In genomic region chr2:10098598-10099215, GRCm38 (mm10) we compare ENCODE assay signal across 8 mouse cellular contexts. TPM values are rescaled to one million over a fixed set of nuclear protein-coding genes. Genes with fewer than 3 reads are reported as not detected.
A peak's percentile ranks its signal among the peaks of the same experiment; 100 is the strongest.
DNase-seq lines count a peak whose midpoint lies in the region; ATAC-seq and TF ChIP-seq lines count a peak whose summit lies in the region.
"Had no signal": no experiment of that assay in that cellular context is flagged by ENCODE, and none has a peak within 500 bp of the region (broad histone marks: within the 10 kb centered on the region; RNA-seq: fewer than 3 reads in every experiment).

No protein-coding gene starts in this region.

- peak; percentile 45 for TF ChIP-seq RAD21 in MEL (IDR thresholded peaks at IDR 0.05; ENCODE audit: low read depth, low read length)

- no peak overlapping the region for H3K4me2 ChIP-seq in limb, embryonic 11.5 days (ENCODE audit: low read depth, severe bottlenecking)

- no peak overlapping the region for H3K27ac ChIP-seq in MEL (ENCODE audit: control insufficient read depth, low read depth, low read length)
- no peak overlapping the region for H3K27ac ChIP-seq in limb, embryonic 11.5 days (replicated peaks; ENCODE audit: low read depth, low read length)
- H3K27ac ChIP-seq: macrophage had no signal

- no peaks in the 10 kb centered on the region for H3K27me3 ChIP-seq in MEL (ENCODE audit: control insufficient read depth in 1 of 2, insufficient read depth in 2 of 2, low read length in 2 of 2)
- no peaks in the 10 kb centered on the region for H3K27me3 ChIP-seq in limb, embryonic 11.5 days (ENCODE audit: control insufficient read depth, insufficient read depth, low read length)

- H3K9me3 ChIP-seq in MEL (replicated peaks; ENCODE audit: insufficient read depth, low read length): no peaks in the 10 kb centered on the region
- H3K9me3 ChIP-seq in limb, embryonic 11.5 days (ENCODE audit: control insufficient read depth, low read length): no peaks in the 10 kb centered on the region

- no peak overlapping the region for H3K9ac ChIP-seq in MEL (ENCODE audit: control insufficient read depth, low read depth, low read length, poor library complexity, severe bottlenecking)
- no peak overlapping the region for H3K9ac ChIP-seq in limb, embryonic 11.5 days (ENCODE audit: low read length)

- no peaks in the 10 kb centered on the region for H3K36me3 ChIP-seq in MEL (ENCODE audit: control insufficient read depth in 1 of 2, insufficient read depth in 2 of 2, low read length in 2 of 2)
- peaks cover 4% of the 10 kb centered on the region; the same call in 1 of the 2 replicates for H3K36me3 ChIP-seq in limb, embryonic 11.5 days (ENCODE audit: control insufficient read depth, insufficient read depth, low read length)

- WGBS in limb, embryonic 11.5 days: 32% methylated on average over 9 of the region's 9 CpGs

- TF ChIP-seq EP300 in MEL (IDR thresholded peaks at IDR 0.05; ENCODE audit: low read depth in 1 of 2, low read length in 2 of 2): no peak

- TF ChIP-seq POLR2A in MEL (IDR thresholded peaks at IDR 0.05; ENCODE audit: control insufficient read depth in 1 of 2, insufficient read depth in 1 of 2, low read depth in 1 of 2, low read length in 2 of 2, poor library complexity in 1 of 2): no peak

- H3K79me2 ChIP-seq in MEL (ENCODE audit: control insufficient read depth, insufficient read depth, low read length, poor library complexity): no peaks in the 10 kb centered on the region

- peak; percentile 55 to 73 for DNase-seq in left cerebral cortex, adult 18-20 months (ENCODE audit: low spot score in 2 of 2)
- DNase-seq in left cerebral cortex, adult 11 months (ENCODE audit: low spot score): no peak
- peak; percentile 69 for DNase-seq in MEL (ENCODE audit: low read depth, low spot score)
- peak; percentile 50 for DNase-seq in cerebellum, adult 9-10 months
- DNase-seq in heart, postnatal 4 days: peak; percentile 64
- DNase-seq in limb, embryonic 11.5 days (ENCODE audit: low spot score): peak; percentile 77
- DNase-seq in retina, postnatal 7 days (ENCODE audit: low read depth, low spot score): peak; percentile 41

- H3K4me1 ChIP-seq in MEL (ENCODE audit: control insufficient read depth in 1 of 2, insufficient read depth in 2 of 2, low read length in 2 of 2): no peaks in the 10 kb centered on the region
- no peaks in the 10 kb centered on the region for H3K4me1 ChIP-seq in limb, embryonic 11.5 days (ENCODE audit: control insufficient read depth, insufficient read depth, low read length)

- no peak; the same call in 1 of the 2 replicates for ATAC-seq in limb, embryonic 11.5 days (ENCODE audit: insufficient number of reproducible peaks, low FRiP score, low TSS enrichment, low read depth)

- peak; percentile 54 to 81 (median 71) for TF ChIP-seq CTCF in MEL (IDR thresholded peaks at IDR 0.05 in 2 of 3, conservative IDR thresholded peaks at IDR 0.05 in 1 of 3; ENCODE audit: control insufficient read depth in 1 of 3, insufficient read depth in 1 of 3, low read depth in 2 of 3, low read length in 3 of 3, poor library complexity in 1 of 3, severe bottlenecking in 1 of 3)

- no peak overlapping the region for H3K4me3 ChIP-seq in MEL (ENCODE audit: control insufficient read depth in 1 of 2, insufficient read depth in 1 of 2, low read depth in 2 of 2, low read length in 2 of 2)
- no peak overlapping the region for H3K4me3 ChIP-seq in limb, embryonic 11.5 days (ENCODE audit: low read depth, low read length)

TF ChIP-seq in MEL, 35 proteins besides CTCF, POLR2A, EP300 and RAD21:
- no peak for TF ChIP-seq NRF1 (IDR thresholded peaks at IDR 0.05; ENCODE audit: insufficient read depth, low read depth, low read length, poor library complexity, severe bottlenecking)
- TF ChIP-seq TBP (IDR thresholded peaks at IDR 0.05; ENCODE audit: low read depth, low read length): peak; percentile 95
- no peak for TF ChIP-seq POLR2AphosphoS5 (IDR thresholded peaks at IDR 0.05; ENCODE audit: borderline replicate concordance, low read depth, low read length)
- TF ChIP-seq SMC3 (IDR thresholded peaks at IDR 0.05; ENCODE audit: low read depth, low read length): peak; percentile 68
- no peak for TF ChIP-seq TCF12 (IDR thresholded peaks at IDR 0.05; ENCODE audit: low read depth, low read length)
- no peak for TF ChIP-seq MXI1 (IDR thresholded peaks at IDR 0.05; ENCODE audit: low read depth, low read length)
- no peak for TF ChIP-seq ZMIZ1 (IDR thresholded peaks at IDR 0.05; ENCODE audit: low read depth, low read length)
TF ChIP-seq in MEL: peak in this region for 2.

RNA-seq across cellular contexts. Expression of gene Kin, which starts 18.3 kb away (rescaled TPM):
- 10 to 100 TPM; 11.1 to 11.9 TPM for total RNA-seq in left cerebral cortex, adult 18-20 months (2021)
- 23.4 and 25.7 TPM in 2 replicates for total RNA-seq in MEL (2012; rRNA removed)
- 10 to 100 TPM in 1 of 2 experiments, not detected in 1; 33.5 TPM for polyA plus RNA-seq in MEL (2012; ENCODE audit: insufficient read depth in 1 of 2, insufficient read length in 2 of 2, low read depth in 1 of 2, low replicate concordance in 2 of 2, missing spikeins in 1 of 2)
- 10 to 100 TPM in 1 of 2 experiments, 1 to 10 TPM in 1; 9.9 to 12.7 TPM for total RNA-seq in heart, postnatal 4 days (2021)
- 36.5 and 39.9 TPM in 2 replicates for polyA plus RNA-seq in limb, embryonic 11.5 days (2014; fragmentation: Nextera tagmentation; extraction: Ambion mirVana)

RNA-seq across cellular contexts. Expression of gene Atp5c1, which starts 18.4 kb away (rescaled TPM):
- total RNA-seq in left cerebral cortex, adult 18-20 months (2021): 100 to 1,000 TPM; 251 to 268 TPM
- total RNA-seq in MEL (2012; rRNA removed): 414 and 425 TPM in 2 replicates
- 100 to 1,000 TPM; 280 to 381 TPM for polyA plus RNA-seq in MEL (2012; ENCODE audit: insufficient read depth in 1 of 2, insufficient read length in 2 of 2, low read depth in 1 of 2, low replicate concordance in 2 of 2, missing spikeins in 1 of 2)
- 1,000 to 10,000 TPM; 1,094 to 1,159 TPM for total RNA-seq in heart, postnatal 4 days (2021)
- polyA plus RNA-seq in limb, embryonic 11.5 days (2014; fragmentation: Nextera tagmentation; extraction: Ambion mirVana): 562 and 607 TPM in 2 replicates

RNA-seq across cellular contexts. Expression of gene Itih2, which starts 32.5 kb away (rescaled TPM):
- 1 to 10 TPM; 1.2 to 2.7 TPM for total RNA-seq in left cerebral cortex, adult 18-20 months (2021)
- not detected in 2 replicates for total RNA-seq in MEL (2012; rRNA removed)
- not detected for polyA plus RNA-seq in MEL (2012; ENCODE audit: insufficient read depth in 1 of 2, insufficient read length in 2 of 2, low read depth in 1 of 2, low replicate concordance in 2 of 2, missing spikeins in 1 of 2)
- under 1 TPM; 0.52 to 0.57 TPM for total RNA-seq in heart, postnatal 4 days (2021)
- polyA plus RNA-seq in limb, embryonic 11.5 days (2014; fragmentation: Nextera tagmentation; extraction: Ambion mirVana): 0.36 TPM in 1 of 2 replicates, not detected in the other
- polyA plus RNA-seq: macrophage had no signal

RNA-seq across cellular contexts. Expression of gene Taf3, which starts 50.3 kb away (rescaled TPM):
- 10 to 100 TPM; 14.3 to 17.1 TPM for total RNA-seq in left cerebral cortex, adult 18-20 months (2021)
- total RNA-seq in MEL (2012; rRNA removed): 8.3 and 9.1 TPM in 2 replicates
- polyA plus RNA-seq in MEL (2012; ENCODE audit: insufficient read depth in 1 of 2, insufficient read length in 2 of 2, low read depth in 1 of 2, low replicate concordance in 2 of 2, missing spikeins in 1 of 2): 10 to 100 TPM in 1 of 2 experiments, not detected in 1; 20.9 TPM
- total RNA-seq in heart, postnatal 4 days (2021): 1 to 10 TPM; 8.4 to 8.6 TPM
- polyA plus RNA-seq in limb, embryonic 11.5 days (2014; fragmentation: Nextera tagmentation; extraction: Ambion mirVana): 17.3 and 19.0 TPM in 2 replicates

RNA-seq across cellular contexts. Expression of gene Itih5, which starts 54.7 kb away (rescaled TPM):
- 10 to 100 TPM; 10.8 to 12.8 TPM for total RNA-seq in left cerebral cortex, adult 18-20 months (2021)
- total RNA-seq in MEL (2012; rRNA removed): not detected in 2 replicates
- polyA plus RNA-seq in MEL (2012; ENCODE audit: insufficient read depth in 1 of 2, insufficient read length in 2 of 2, low read depth in 1 of 2, low replicate concordance in 2 of 2, missing spikeins in 1 of 2): not detected
- total RNA-seq in heart, postnatal 4 days (2021): 10 to 100 TPM; 24.9 to 30.2 TPM
- 1.9 and 2.0 TPM in 2 replicates for polyA plus RNA-seq in limb, embryonic 11.5 days (2014; fragmentation: Nextera tagmentation; extraction: Ambion mirVana)
